Mouse (Mus musculus) layer of hippocampus, postnatal 25 days (tissue): ENCODE results near the gene Gm6583. TPM values are rescaled to one million over a fixed set of nuclear protein-coding genes. Genes with fewer than 3 reads are reported as not detected.
"Not testable (repeated sequence)": the region's sequence is repeated elsewhere in the genome, so short reads cannot be mapped to it uniquely, and the experiment has no call there.

Experiments used
- DNase-seq, 2 experiments: peaks; one replicate each; pipeline ENCODE4 v3.0.0; 2022; ENCODE audit warnings: mixed read lengths in 2 of 2, low spot score in 1 of 2; ENCODE audit errors: extremely low spot score in 1 of 2
- total RNA-seq, 2 experiments: library from RNA; stranded (reverse); gene quantifications; 2 replicates each; pipeline ENCODE4 v1.2.3; 2021

Gene Gm6583
- total RNA-seq, 2 experiments from 2014 or later, result not detected

- no peak for DNase-seq
These were observed 29.3 kb downstream of the Gm6583 start for GRCm38 (mm10) chr5:112326446-112327009.

- peak; percentile 97 for DNase-seq
These were observed 30.0 kb downstream of the Gm6583 start, which contains the start of gene Tfip11 for GRCm38 (mm10) chr5:112325546-112326445. Gene Tfip11 (plus strand): TSS chr5:112326358.

- DNase-seq, result no peak
These were observed 30.9 kb downstream of the Gm6583 start for GRCm38 (mm10) chr5:112324637-112325545.

- DNase-seq, result no peak
These were observed 32.6 kb downstream of the Gm6583 start for GRCm38 (mm10) chr5:112323246-112323645.

GRCm38 (mm10) chr5:112321376-112321775, 34.5 kb downstream of the Gm6583 start:
- no peak for DNase-seq

GRCm38 (mm10) chr5:112320936-112321335, 34.9 kb downstream of the Gm6583 start:
- peak; percentile 35 to 57 for DNase-seq

- no peak for DNase-seq
These were observed 35.5 kb downstream of the Gm6583 start for GRCm38 (mm10) chr5:112320379-112320778.

GRCm38 (mm10) chr5:112319343-112319742, 36.5 kb downstream of the Gm6583 start:
- DNase-seq, result not testable (repeated sequence)

- DNase-seq, result no peak
These were observed 38.5 kb downstream of the Gm6583 start for GRCm38 (mm10) chr5:112317328-112317727.

GRCm38 (mm10) chr5:112316468-112316867, 39.4 kb downstream of the Gm6583 start:
- DNase-seq, result no peak

- no peak for DNase-seq
These were observed 42.5 kb downstream of the Gm6583 start for GRCm38 (mm10) chr5:112313222-112313885.

- no peak for DNase-seq
These were observed 50.0 kb downstream of the Gm6583 start for GRCm38 (mm10) chr5:112305842-112306241.

Other genes starting within 250 kb of the Gm6583 start
- 1 to 10 TPM; 1.1 to 1.2 TPM for gene Cryba4, start 103.5 kb downstream of the Gm6583 start, total RNA-seq
- gene Crybb1, start 100.2 kb downstream of the Gm6583 start, total RNA-seq, result 1 to 10 TPM; 7.4 to 7.9 TPM
- gene Tpst2, start 79.3 kb downstream of the Gm6583 start, total RNA-seq, result 10 to 100 TPM; 45.9 to 46.2 TPM
- gene Tfip11, start 29.7 kb downstream of the Gm6583 start, total RNA-seq, result 10 to 100 TPM; 35.3 to 40.1 TPM
- gene Srrd, start 13.0 kb downstream of the Gm6583 start, total RNA-seq, result 10 to 100 TPM; 22.6 to 25.9 TPM
- gene Hps4, start 12.9 kb downstream of the Gm6583 start, total RNA-seq, result 10 to 100 TPM; 30.3 to 40.8 TPM
- gene Asphd2, start 38.8 kb upstream of the Gm6583 start, total RNA-seq, result 100 to 1,000 TPM; 211 to 216 TPM
- not detected for gene Gm6588, start 93.4 kb upstream of the Gm6583 start, total RNA-seq
- 100 to 1,000 TPM; 208 to 235 TPM for gene Sez6l, start 221.2 kb upstream of the Gm6583 start, total RNA-seq